Comparison of ENCODE assay signal across 23 mouse cellular contexts in the genomic region with DNA sequence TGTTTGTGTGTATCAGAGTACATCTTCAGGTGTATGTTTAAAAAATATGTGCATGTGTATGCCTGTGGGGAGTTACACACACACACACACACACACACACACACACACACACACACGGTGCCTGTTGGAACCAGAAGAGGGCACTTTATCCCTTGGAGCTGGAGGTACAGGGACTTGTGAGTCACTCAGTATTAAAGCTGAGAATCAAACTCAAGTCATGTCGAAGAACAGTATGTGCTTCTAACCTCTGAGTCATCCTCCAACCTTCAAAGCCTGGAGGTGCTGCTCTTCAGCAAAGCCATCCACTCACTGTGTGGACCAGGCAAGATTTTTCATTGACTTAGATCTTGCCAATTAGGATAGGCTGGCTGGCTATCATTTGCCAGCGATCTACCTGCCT. TPM values are rescaled to one million over a fixed set of nuclear protein-coding genes. Genes with fewer than 3 reads are reported as not detected.
DNase-seq lines count a peak whose midpoint lies in the region; ATAC-seq and TF ChIP-seq lines count a peak whose summit lies in the region.
"Had no signal": no experiment of that assay in that cellular context is flagged by ENCODE, and none has a peak within 500 bp of the region (broad histone marks: within the 10 kb centered on the region; RNA-seq: fewer than 3 reads in every experiment).

No protein-coding gene starts in this region.

- TF ChIP-seq CTCF in stomach, postnatal 0 days (IDR thresholded peaks at IDR 0.05; ENCODE audit: low read depth): peak; percentile 39

- WGBS in stomach, postnatal 0 days: 57% methylated on average over 3 of the region's 3 CpGs

- intact Hi-C loops in heart, postnatal 10 days (cut with DNase I): no loop called here

- ATAC-seq in stomach, postnatal 0 days (ENCODE audit: low FRiP score, low TSS enrichment): no peak
- ATAC-seq: activated CD4-positive, CD25-positive, alpha-beta regulatory T cell, adult 4 months; forebrain, embryonic 15.5 days; intestine, embryonic 15.5 days had no signal

- DNase-seq in adrenal gland, adult (ENCODE audit: inconsistent age in 2 of 2, low spot score in 1 of 2): peak; percentile 60 to 65
- no peak for DNase-seq in adrenal gland, adult 18-20 months (ENCODE audit: low spot score in 2 of 2)
- peak; percentile 41 for DNase-seq in 416B (ENCODE audit: low read depth)
- DNase-seq in adrenal gland, postnatal 25 days: peak; percentile 15
- no peak for DNase-seq in stomach, postnatal 0 days (ENCODE audit: low spot score)
- DNase-seq in layer of hippocampus, postnatal 36 days: no peak
- no peak for DNase-seq in heart, postnatal 10 days
- DNase-seq: cerebellum, adult 2 months; cerebellum, postnatal 10 days; gastrocnemius, postnatal 10 days; heart, adult 18-20 months; kidney, adult 18-20 months had no signal

- no peak overlapping the region for H3K27ac ChIP-seq in stomach, postnatal 0 days (replicated peaks)
- H3K27ac ChIP-seq: embryonic facial prominence, embryonic 10.5 days; forebrain, embryonic 10.5 days; forebrain, embryonic 15.5 days; heart, embryonic 15.5 days; hindbrain, embryonic 10.5 days; hindbrain, embryonic 14.5 days; intestine, embryonic 15.5 days had no signal

- no peak overlapping the region for H3K4me3 ChIP-seq in stomach, postnatal 0 days (ENCODE audit: low read depth, low read length)
- H3K4me3 ChIP-seq: embryonic facial prominence, embryonic 10.5 days; erythroblast, embryonic 14.5 days; forebrain, embryonic 10.5 days; forebrain, embryonic 15.5 days; heart, embryonic 15.5 days; hindbrain, embryonic 10.5 days; intestine, embryonic 15.5 days had no signal

- no peak overlapping the region for H3K9ac ChIP-seq in stomach, postnatal 0 days (ENCODE audit: low read length)
- H3K9ac ChIP-seq: forebrain, embryonic 15.5 days; heart, embryonic 15.5 days; hindbrain, embryonic 14.5 days; intestine, embryonic 15.5 days had no signal

- no peaks in the 10 kb centered on the region for H3K9me3 ChIP-seq in stomach, postnatal 0 days (ENCODE audit: control insufficient read depth, low read length)
- H3K9me3 ChIP-seq: embryonic facial prominence, embryonic 10.5 days; forebrain, embryonic 10.5 days; forebrain, embryonic 15.5 days; heart, embryonic 15.5 days; hindbrain, embryonic 10.5 days; intestine, embryonic 15.5 days had no signal

- H3K4me1 ChIP-seq in stomach, postnatal 0 days (replicated peaks; ENCODE audit: control insufficient read depth, insufficient read depth): no peaks in the 10 kb centered on the region
- H3K4me1 ChIP-seq: embryonic facial prominence, embryonic 10.5 days; forebrain, embryonic 10.5 days; forebrain, embryonic 15.5 days; heart, embryonic 15.5 days; hindbrain, embryonic 10.5 days; intestine, embryonic 15.5 days had no signal

- H3K36me3 ChIP-seq in stomach, postnatal 0 days (ENCODE audit: control insufficient read depth, insufficient read depth, low read length): no peaks in the 10 kb centered on the region
- H3K36me3 ChIP-seq: embryonic facial prominence, embryonic 10.5 days; forebrain, embryonic 10.5 days; forebrain, embryonic 15.5 days; heart, embryonic 15.5 days; hindbrain, embryonic 10.5 days; intestine, embryonic 15.5 days had no signal

- TF ChIP-seq EP300 in stomach, postnatal 0 days (optimal IDR thresholded peaks at IDR 0.05): no peak

- H3K4me2 ChIP-seq in stomach, postnatal 0 days (replicated peaks; ENCODE audit: low read depth): no peak overlapping the region
- H3K4me2 ChIP-seq: forebrain, embryonic 15.5 days; heart, embryonic 11.5 days; heart, embryonic 15.5 days; hindbrain, embryonic 14.5 days; intestine, embryonic 15.5 days had no signal

- H3K27me3 ChIP-seq in stomach, postnatal 0 days (ENCODE audit: control insufficient read depth, insufficient read depth, low read length): no peaks in the 10 kb centered on the region
- H3K27me3 ChIP-seq: forebrain, embryonic 15.5 days; heart, embryonic 15.5 days; intestine, embryonic 15.5 days had no signal

RNA-seq across cellular contexts. Expression of a gene that starts 9.4 kb away (rescaled TPM):
- 1 to 10 TPM; 7.5 to 8.9 TPM for total RNA-seq in adrenal gland, adult 18-20 months (2021)
- total RNA-seq in adrenal gland, postnatal 25 days (2021): 9.9 and 12.2 TPM in 2 replicates
- 9.0 and 11.3 TPM in 2 replicates for polyA plus RNA-seq in stomach, postnatal 0 days (2015; fragmentation: Nextera tagmentation; extraction: Ambion mirVana)
- 1 to 10 TPM; 1.7 to 2.2 TPM for total RNA-seq in layer of hippocampus, postnatal 36 days (2021)
- total RNA-seq in heart, postnatal 10 days (2021): under 1 TPM; 0.14 to 0.32 TPM
- total RNA-seq: ES-E14 had no signal
- polyA plus RNA-seq: activated CD4-positive, CD25-positive, alpha-beta regulatory T cell, adult 4 months had no signal

RNA-seq across cellular contexts. Expression of a gene that starts 31.5 kb away (rescaled TPM):
- 10 to 100 TPM; 29.6 to 55.8 TPM for total RNA-seq in adrenal gland, adult 18-20 months (2021)
- total RNA-seq in adrenal gland, postnatal 25 days (2021): 17.5 and 20.5 TPM in 2 replicates
- polyA plus RNA-seq in stomach, postnatal 0 days (2015; fragmentation: Nextera tagmentation; extraction: Ambion mirVana): 28.0 and 35.4 TPM in 2 replicates
- 10 to 100 TPM; 11.9 to 15.0 TPM for total RNA-seq in layer of hippocampus, postnatal 36 days (2021)
- 10 to 100 TPM; 33.3 to 35.8 TPM for total RNA-seq in heart, postnatal 10 days (2021)
- polyA plus RNA-seq: erythroblast, embryonic 14.5 days had no signal

RNA-seq across cellular contexts. Expression of a gene that starts 41.4 kb away (rescaled TPM):
- total RNA-seq in adrenal gland, adult 18-20 months (2021): 10 to 100 TPM; 14.8 to 19.3 TPM
- 27.2 and 32.1 TPM in 2 replicates for total RNA-seq in adrenal gland, postnatal 25 days (2021)
- polyA plus RNA-seq in stomach, postnatal 0 days (2015; fragmentation: Nextera tagmentation; extraction: Ambion mirVana): 15.4 and 16.2 TPM in 2 replicates
- 10 to 100 TPM; 12.4 TPM for total RNA-seq in layer of hippocampus, postnatal 36 days (2021)
- 10 to 100 TPM; 10.3 to 11.3 TPM for total RNA-seq in heart, postnatal 10 days (2021)

RNA-seq across cellular contexts. Expression of a gene that starts 41.5 kb away (rescaled TPM):
- total RNA-seq in adrenal gland, adult 18-20 months (2021): 100 to 1,000 TPM; 387 to 397 TPM
- total RNA-seq in adrenal gland, postnatal 25 days (2021): 451 and 465 TPM in 2 replicates
- polyA plus RNA-seq in stomach, postnatal 0 days (2015; fragmentation: Nextera tagmentation; extraction: Ambion mirVana): 620 and 626 TPM in 2 replicates
- total RNA-seq in layer of hippocampus, postnatal 36 days (2021): 100 to 1,000 TPM; 256 to 257 TPM
- total RNA-seq in heart, postnatal 10 days (2021): 1,000 to 10,000 TPM; 1,250 to 1,330 TPM

Comparison
In these comparisons a context has a peak if more than half of its experiments do, and no peak if none do; other contexts are left out.
1. DNase-seq: peak in adrenal gland, adult (2 of 2), 416B (single experiment) and adrenal gland, postnatal 25 days (single experiment); none in adrenal gland, adult 18-20 months (0 of 2), stomach, postnatal 0 days (single experiment), layer of hippocampus, postnatal 36 days (0 of 2) and heart, postnatal 10 days (0 of 2).